Mouse (Mus musculus) heart, postnatal 0 days (tissue): ENCODE measurements at regions not wholly inside any gene's neighbourhood (a gene's known extent, or its start where the extent isn't known, plus 50 kb on each side); places are given as distances from the start of the nearest gene placed in this dataset.
A peak's percentile ranks its signal among the peaks of the same experiment; 100 is the strongest.

Experiments
- ATAC-seq: fragments of 200-750 bp; cut with Nextera tagmentation; 2 replicates; pipeline ENCODE4 v1.8.0; 2017; ENCODE audit warnings: low read depth, moderate number of reproducible peaks, moderate library complexity; ENCODE audit not compliant: insufficient read depth
- DNase-seq: peaks from one replicate; pipeline ENCODE4 v3.0.0-alpha.2; 2016; ENCODE audit warnings: low spot score
- H3K27ac ChIP-seq: fragments of 300-500 bp; sonication (generic); 2 replicates; pipeline ENCODE4 v1.5.1; 2014; ENCODE audit warnings: low read depth, mild to moderate bottlenecking
- H3K27me3 ChIP-seq: fragments of 300-500 bp; sonication (generic); 2 replicates; pipeline ENCODE4 v1.6.1; 2014; ENCODE audit warnings: low read length, mixed read lengths; ENCODE audit not compliant: control insufficient read depth, insufficient read depth
- H3K36me3 ChIP-seq: fragments of 300-500 bp; sonication (generic); replicated peaks from 2 replicates; pipeline ENCODE4 v1.6.1; 2014; ENCODE audit warnings: low read length, mixed read lengths; ENCODE audit not compliant: control insufficient read depth, insufficient read depth
- H3K4me1 ChIP-seq: fragments of 300-500 bp; sonication (generic); 2 replicates; pipeline ENCODE4 v1.6.1; 2014; ENCODE audit warnings: antibody characterized with exemption; ENCODE audit not compliant: control insufficient read depth, insufficient read depth
- H3K4me2 ChIP-seq: fragments of 300-500 bp; sonication (generic); 2 replicates; pipeline ENCODE4 v1.6.1; 2014; ENCODE audit warnings: low read depth, mild to moderate bottlenecking, low read length, moderate library complexity
- H3K4me3 ChIP-seq: fragments of 300-500 bp; sonication (generic); 2 replicates; pipeline ENCODE4 v1.5.1; 2014; ENCODE audit warnings: low read depth, low read length
- H3K9ac ChIP-seq: fragments of 300-500 bp; sonication (generic); replicated peaks from 2 replicates; pipeline ENCODE4 v1.6.1; 2014; ENCODE audit warnings: low read depth, low read length, mixed read lengths
- H3K9me3 ChIP-seq: fragments of 300-500 bp; sonication (generic); replicated peaks from 2 replicates; pipeline ENCODE4 v1.6.1; 2016; ENCODE audit warnings: low read length; ENCODE audit not compliant: control insufficient read depth
- CTCF ChIP-seq: IDR thresholded peaks from 2 replicates; pipeline ENCODE4 v1.5.1; 2016; ENCODE audit warnings: antibody characterized with exemption, control low read depth, low read depth
- EP300 ChIP-seq: IDR thresholded peaks from 2 replicates; pipeline ENCODE4 v1.6.1; 2016; ENCODE audit warnings: antibody characterized with exemption, low read depth
- WGBS: fragments of 180-500 bp; shearing (Covaris S2); extraction: QIAGEN DNeasy Blood & Tissue Kit; methylation state at CpG from one replicate; pipeline ENCODE4 v1.1.7; 2014; 5-methylcytosine and 5-hydroxymethylcytosine counted together

DNA sequence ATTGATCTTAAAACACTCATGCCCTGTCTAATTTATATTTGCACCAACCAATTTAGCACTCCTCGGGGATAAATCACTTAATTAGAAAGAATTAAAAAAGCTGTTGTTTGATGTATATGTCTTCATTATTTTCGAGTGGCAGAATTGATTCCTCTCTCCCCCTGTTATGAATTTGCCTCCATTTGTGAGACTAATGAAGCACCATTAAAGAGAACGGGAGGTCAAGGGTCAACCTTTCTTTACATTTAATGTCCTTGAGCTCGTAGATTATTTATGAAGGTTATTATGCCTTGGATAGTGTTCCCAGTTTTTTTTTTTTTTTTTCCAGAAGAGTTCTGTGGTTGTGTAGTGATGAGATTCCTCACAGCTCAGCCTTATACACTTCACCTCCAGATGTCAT lies 277.0 kb upstream of the Jag1 start:
- Histone ChIP-seq H3K27ac (no peak overlapping the region), H3K4me3 (no peak overlapping the region), H3K4me2 (no peak overlapping the region), H3K4me1 (no peaks in the 10 kb centered on the region), H3K36me3 (no peaks in the 10 kb centered on the region), H3K9me3 (no peaks in the 10 kb centered on the region), H3K27me3 (no peaks in the 10 kb centered on the region), H3K9ac (no peak overlapping the region)
- TF ChIP-seq CTCF: no peak
- no peak for TF ChIP-seq EP300
- 82% methylated on average over 4 of the region's 4 CpGs for WGBS
- no peak for ATAC-seq
- DNase-seq: no peak

DNA sequence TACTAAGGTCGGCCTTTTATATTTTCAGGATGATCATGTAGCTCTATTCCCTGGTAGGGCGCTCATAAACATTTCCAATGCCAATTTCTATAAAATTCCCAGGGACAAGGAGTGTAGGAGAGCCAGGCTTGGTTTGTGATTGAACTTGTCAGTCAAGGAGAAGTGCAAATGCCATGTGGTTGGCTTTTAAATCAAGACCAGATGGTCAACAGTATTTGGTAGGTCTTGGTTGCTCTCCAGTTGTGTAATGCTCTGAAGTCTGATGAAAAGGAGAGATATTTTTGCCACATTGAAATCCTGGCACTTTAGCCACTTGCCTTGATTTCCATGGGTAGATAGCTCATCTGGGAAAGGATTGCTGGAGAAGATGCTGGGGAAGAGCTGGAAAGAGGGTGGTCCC lies 263.4 kb upstream of the Jag1 start:
- Histone ChIP-seq H3K9me3 (no peaks in the 10 kb centered on the region), H3K27ac (no peak overlapping the region), H3K4me1 (no peaks in the 10 kb centered on the region), H3K4me2 (no peak overlapping the region), H3K4me3 (no peak overlapping the region), H3K36me3 (no peaks in the 10 kb centered on the region), H3K27me3 (no peaks in the 10 kb centered on the region), H3K9ac (no peak overlapping the region)
- DNase-seq (no peak), ATAC-seq (no peak)
- TF ChIP-seq EP300: no peak
- no peak for TF ChIP-seq CTCF
- WGBS: 83% methylated on average over 2 of the region's 2 CpGs

DNA sequence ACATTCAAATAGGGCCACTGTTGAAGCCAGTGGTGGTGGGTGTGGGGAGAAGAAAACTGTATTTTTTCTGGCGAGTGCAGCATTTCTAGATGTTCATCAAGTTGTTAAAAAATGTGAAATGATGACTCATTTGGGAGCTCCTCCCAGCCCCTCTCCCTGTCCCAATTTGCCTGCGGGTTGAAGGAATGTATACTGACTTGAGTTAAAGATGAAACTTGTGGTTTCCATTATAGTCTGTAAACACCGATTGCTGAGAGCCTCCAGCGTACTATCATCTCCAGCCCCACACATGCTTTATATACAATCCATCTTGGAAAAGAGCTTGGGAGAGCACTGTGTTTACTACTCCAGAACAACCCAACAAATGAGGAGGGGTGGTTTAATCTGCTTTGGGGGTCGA lies 258.9 kb upstream of the Jag1 start:
- H3K4me3 ChIP-seq: no peak overlapping the region
- no peak for TF ChIP-seq CTCF
- TF ChIP-seq EP300: no peak
- H3K27me3 ChIP-seq: no peaks in the 10 kb centered on the region
- no peak overlapping the region for H3K27ac ChIP-seq
- no peaks in the 10 kb centered on the region for H3K36me3 ChIP-seq
- DNase-seq: no peak
- no peak overlapping the region for H3K9ac ChIP-seq
- H3K9me3 ChIP-seq: no peaks in the 10 kb centered on the region
- H3K4me1 ChIP-seq: no peaks in the 10 kb centered on the region
- no peak for ATAC-seq
- WGBS: 76% methylated on average over 5 of the region's 5 CpGs
- H3K4me2 ChIP-seq: no peak overlapping the region

DNA sequence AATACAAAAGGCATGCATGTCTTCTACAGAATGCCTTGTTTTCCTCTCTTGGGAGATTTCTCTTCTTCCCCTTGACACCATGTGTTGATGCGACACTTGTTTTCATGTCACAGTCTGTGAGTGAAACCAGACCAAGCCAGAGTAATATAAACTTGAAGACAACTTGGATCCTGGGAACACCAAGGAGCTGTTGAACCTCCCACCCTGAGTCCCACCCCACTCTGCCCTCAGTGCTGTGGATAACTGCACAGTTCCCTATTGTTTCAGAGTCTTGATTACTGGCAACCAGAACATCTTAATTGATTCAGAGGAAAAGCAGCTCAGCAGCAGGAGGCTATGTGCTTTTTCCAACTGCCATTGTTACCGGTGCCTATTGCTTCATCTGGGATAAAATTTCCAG lies 254.6 kb upstream of the Jag1 start:
- H3K36me3 ChIP-seq: no peaks in the 10 kb centered on the region
- no peaks in the 10 kb centered on the region for H3K9me3 ChIP-seq
- H3K9ac ChIP-seq: no peak overlapping the region
- no peaks in the 10 kb centered on the region for H3K27me3 ChIP-seq
- no peak overlapping the region for H3K4me3 ChIP-seq
- DNase-seq (no peak), ATAC-seq (no peak)
- 73% methylated on average over 2 of the region's 2 CpGs for WGBS
- H3K4me2 ChIP-seq: no peak overlapping the region
- H3K27ac ChIP-seq: no peak overlapping the region
- H3K4me1 ChIP-seq: no peaks in the 10 kb centered on the region
- TF ChIP-seq EP300 (no peak), CTCF (no peak)

DNA sequence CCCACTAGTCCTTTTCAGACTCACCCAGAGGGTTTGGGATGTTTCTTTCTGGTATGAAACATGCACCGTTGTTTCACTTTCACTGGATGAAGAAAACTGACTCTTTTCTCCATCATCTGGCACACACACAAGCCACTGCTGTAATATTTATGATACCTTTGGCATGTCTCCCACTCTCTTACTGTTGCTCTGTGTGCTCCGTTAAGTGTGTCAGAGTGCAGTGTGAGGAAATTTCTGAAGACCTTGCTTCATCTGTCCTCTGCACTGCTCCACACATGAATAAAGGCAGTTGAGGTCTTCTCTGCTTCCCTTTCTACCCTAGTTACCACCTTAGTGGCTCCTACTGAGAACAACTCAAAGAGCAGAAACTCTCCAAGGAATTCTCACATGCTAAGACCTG lies 246.6 kb upstream of the Jag1 start:
- no peak overlapping the region for H3K4me2 ChIP-seq
- H3K4me3 ChIP-seq: no peak overlapping the region
- 58% methylated on average over 2 of the region's 2 CpGs for WGBS
- DNase-seq (no peak), ATAC-seq (no peak)
- H3K4me1 ChIP-seq: no peaks in the 10 kb centered on the region
- no peaks in the 10 kb centered on the region for H3K9me3 ChIP-seq
- H3K36me3 ChIP-seq: no peaks in the 10 kb centered on the region
- H3K27ac ChIP-seq: no peak overlapping the region
- no peak overlapping the region for H3K9ac ChIP-seq
- H3K27me3 ChIP-seq: no peaks in the 10 kb centered on the region
- TF ChIP-seq EP300 (no peak), CTCF (no peak)

DNA sequence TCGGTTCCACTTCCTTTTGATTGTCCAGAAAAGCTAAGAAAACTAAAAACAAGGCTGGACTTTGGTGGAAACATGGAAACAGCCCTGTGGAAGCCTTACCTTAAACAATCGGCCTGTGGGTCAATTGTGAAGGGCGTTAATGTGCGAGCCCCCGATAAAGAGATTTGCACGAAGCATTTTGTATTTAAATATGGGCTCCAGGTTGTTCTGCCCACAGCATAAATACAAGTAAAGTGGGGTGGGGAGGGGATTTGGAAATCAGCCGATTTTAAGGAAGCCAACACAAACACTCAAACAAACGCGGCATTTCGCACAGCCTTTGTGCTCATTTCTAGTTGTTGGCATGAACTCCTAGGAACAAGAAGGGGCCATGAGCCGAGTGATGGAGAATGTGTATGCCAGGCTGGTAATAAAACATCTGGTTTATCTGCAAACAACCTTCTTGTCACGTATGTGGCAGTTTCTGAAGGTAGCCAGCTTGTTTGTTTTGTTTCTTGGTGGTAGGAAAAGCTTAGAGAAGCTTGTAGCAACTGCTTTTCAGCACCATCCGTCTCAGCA lies 240.8 kb upstream of the Jag1 start:
- H3K4me3 ChIP-seq: peak overlapping the region; percentile 15; the same call in 1 of the 2 replicates
- H3K9ac ChIP-seq: no peak overlapping the region
- DNase-seq (peak; percentile 18), ATAC-seq (no peak)
- TF ChIP-seq CTCF: no peak
- TF ChIP-seq EP300: 0 out of 2 replicates have a peak, but pooled peaks have one; percentile 25
- no peaks in the 10 kb centered on the region for H3K27me3 ChIP-seq
- H3K36me3 ChIP-seq: no peaks in the 10 kb centered on the region
- peak overlapping the region; percentile 51 for H3K4me2 ChIP-seq
- H3K4me1 ChIP-seq: no peaks in the 10 kb centered on the region
- peak overlapping the region; percentile 35; the same call in 1 of the 2 replicates for H3K27ac ChIP-seq
- H3K9me3 ChIP-seq: no peaks in the 10 kb centered on the region
- 58% methylated on average over 13 of the region's 13 CpGs for WGBS
